Mouse (Mus musculus) megakaryocyte progenitor cell, adult 5-6 weeks (primary cell): ENCODE measurements at regions not wholly inside any gene's neighbourhood (a gene's known extent, or its start where the extent isn't known, plus 50 kb on each side); places are given as distances from the start of the nearest gene placed in this dataset.

ENCODE experiments used
- ATAC-seq: replicated peaks from 2 replicates; pipeline ENCODE4 v1.8.0; 2016; ENCODE audit warnings: mild to moderate bottlenecking, moderate TSS enrichment, inconsistent platforms; ENCODE audit not compliant: poor library complexity

- ATAC-seq: no peak
Measured at GRCm38 (mm10) chr10:37617708-37618300, 479.1 kb upstream of the Marcks start.

- peak; percentile 78 for ATAC-seq
Measured at GRCm38 (mm10) chr10:37615926-37616691, 477.4 kb upstream of the Marcks start.

- ATAC-seq: no peak
Measured at GRCm38 (mm10) chr10:37613936-37614335, 475.2 kb upstream of the Marcks start.

- ATAC-seq: no peak
Measured at GRCm38 (mm10) chr10:37603529-37603928, 464.8 kb upstream of the Marcks start.

GRCm38 (mm10) chr10:37602936-37603335, 464.2 kb upstream of the Marcks start:
- no peak for ATAC-seq

GRCm38 (mm10) chr10:37589889-37590288, 451.2 kb upstream of the Marcks start:
- no peak for ATAC-seq

- peak; percentile 34 for ATAC-seq
Measured at GRCm38 (mm10) chr10:37589009-37589408, 450.3 kb upstream of the Marcks start.

GRCm38 (mm10) chr10:37571171-37571570, 432.5 kb upstream of the Marcks start:
- no peak for ATAC-seq

- ATAC-seq: no peak
Measured at GRCm38 (mm10) chr10:37561705-37562104, 423.0 kb upstream of the Marcks start.

- ATAC-seq: no peak
Measured at GRCm38 (mm10) chr10:37549446-37549845, 410.7 kb upstream of the Marcks start.

GRCm38 (mm10) chr10:37540703-37541102, 402.0 kb upstream of the Marcks start:
- ATAC-seq: no peak

GRCm38 (mm10) chr10:37505966-37506615, 367.4 kb upstream of the Marcks start:
- ATAC-seq: no peak

- no peak for ATAC-seq
Measured at GRCm38 (mm10) chr10:37504468-37504867, 365.7 kb upstream of the Marcks start.

- no peak for ATAC-seq
Measured at GRCm38 (mm10) chr10:37502505-37502904, 363.8 kb upstream of the Marcks start.

GRCm38 (mm10) chr10:37501043-37501442, 362.3 kb upstream of the Marcks start:
- no peak for ATAC-seq

- ATAC-seq: no peak
Measured at GRCm38 (mm10) chr10:37495467-37495866, 356.7 kb upstream of the Marcks start.

- no peak for ATAC-seq
Measured at GRCm38 (mm10) chr10:37494552-37495166, 355.9 kb upstream of the Marcks start.

GRCm38 (mm10) chr10:37494098-37494497, 355.4 kb upstream of the Marcks start:
- ATAC-seq: no peak

- no peak for ATAC-seq
Measured at GRCm38 (mm10) chr10:37484311-37485023, 345.7 kb upstream of the Marcks start.

- ATAC-seq: no peak
Measured at GRCm38 (mm10) chr10:37483521-37483920, 344.8 kb upstream of the Marcks start.

GRCm38 (mm10) chr10:37481879-37482278, 343.2 kb upstream of the Marcks start:
- ATAC-seq: no peak
